Comparison of ENCODE assay signal across 8 mouse cellular contexts in the genomic region with DNA sequence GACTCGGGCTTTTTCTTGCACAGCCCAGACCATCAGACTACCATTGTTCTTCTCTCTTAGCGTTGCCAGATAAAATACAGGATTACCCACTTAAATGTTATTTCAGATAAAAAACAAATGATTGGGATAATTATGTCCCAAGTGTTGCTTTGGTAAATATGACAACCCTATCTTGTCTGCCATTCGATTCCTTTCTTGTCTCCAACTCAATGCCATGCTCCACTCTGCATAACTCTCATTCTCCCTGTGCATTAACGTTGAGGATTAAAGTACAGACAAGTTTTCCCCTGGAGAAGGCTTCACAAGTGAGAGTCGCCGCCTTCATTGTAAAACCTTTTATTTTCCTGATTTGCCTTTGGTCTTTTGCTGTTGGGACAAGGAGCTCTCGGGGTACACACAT. TPM values are rescaled to one million over a fixed set of nuclear protein-coding genes. Genes with fewer than 3 reads are reported as not detected.
DNase-seq lines count a peak whose midpoint lies in the region; ATAC-seq and TF ChIP-seq lines count a peak whose summit lies in the region.

No protein-coding gene starts in this region.

- ATAC-seq in embryonic facial prominence, embryonic 12.5 days (ENCODE audit: insufficient number of reproducible peaks, insufficient read depth, low FRiP score, low TSS enrichment) = no peak
- ATAC-seq in inflammation-experienced regulatory T-cells, adult 6 months = peak; percentile 29
- peak; percentile 65 for ATAC-seq in midbrain, postnatal 0 days (ENCODE audit: low FRiP score)

- H3K4me1 ChIP-seq in embryonic facial prominence, embryonic 12.5 days = no peaks in the 10 kb centered on the region
- H3K4me1 ChIP-seq in midbrain, postnatal 0 days (ENCODE audit: insufficient read depth, low read length) = no peaks in the 10 kb centered on the region

- H3K4me2 ChIP-seq in embryonic facial prominence, embryonic 12.5 days (replicated peaks) = peak overlapping the region; percentile 39
- H3K4me2 ChIP-seq in midbrain, postnatal 0 days (ENCODE audit: low read depth, low read length, poor library complexity, severe bottlenecking) = peak overlapping the region; percentile 37

- 40% methylated on average over 7 of the region's 7 CpGs for WGBS in embryonic facial prominence, embryonic 12.5 days
- 35% methylated on average over 7 of the region's 7 CpGs for WGBS in midbrain, postnatal 0 days

- H3K27ac ChIP-seq in layer of hippocampus, adult 2 months = peak overlapping the region; percentile 92
- H3K27ac ChIP-seq in embryonic facial prominence, embryonic 12.5 days = peak overlapping the region; percentile 91
- peak overlapping the region; percentile 72 for H3K27ac ChIP-seq in midbrain, postnatal 0 days (ENCODE audit: low read depth, low read length)

- H3K4me3 ChIP-seq in layer of hippocampus, adult 2 months = peak overlapping the region; percentile 75
- H3K4me3 ChIP-seq in embryonic facial prominence, embryonic 12.5 days = peak overlapping the region; percentile 57
- H3K4me3 ChIP-seq in midbrain, postnatal 0 days (ENCODE audit: low read depth, low read length) = peak overlapping the region; percentile 58

- H3K27me3 ChIP-seq in embryonic facial prominence, embryonic 12.5 days = peaks cover 9% of the 10 kb centered on the region; the same call in 1 of the 2 replicates
- peaks cover 5% of the 10 kb centered on the region; the same call in 1 of the 2 replicates for H3K27me3 ChIP-seq in midbrain, postnatal 0 days (ENCODE audit: insufficient read depth, low read length)

- no peaks in the 10 kb centered on the region for H3K36me3 ChIP-seq in embryonic facial prominence, embryonic 12.5 days
- no peaks in the 10 kb centered on the region for H3K36me3 ChIP-seq in midbrain, postnatal 0 days (ENCODE audit: insufficient read depth, low read length)

- no peaks in the 10 kb centered on the region for H3K9me3 ChIP-seq in embryonic facial prominence, embryonic 12.5 days
- H3K9me3 ChIP-seq in midbrain, postnatal 0 days (ENCODE audit: low read length) = no peaks in the 10 kb centered on the region

- no peak overlapping the region for H3K9ac ChIP-seq in embryonic facial prominence, embryonic 12.5 days
- H3K9ac ChIP-seq in midbrain, postnatal 0 days (replicated peaks; ENCODE audit: low read length, poor library complexity, severe bottlenecking) = peak overlapping the region; percentile 44

- no peak for TF ChIP-seq CTCF in layer of hippocampus, adult 2 months (conservative IDR thresholded peaks at IDR 0.05)
- no peak for TF ChIP-seq CTCF in midbrain, postnatal 0 days (IDR thresholded peaks at IDR 0.05)

- no peak for DNase-seq in layer of hippocampus, adult 2 months (ENCODE audit: low spot score in 2 of 2)
- DNase-seq in layer of hippocampus, adult 8-10 months (ENCODE audit: low spot score in 2 of 2) = no peak
- no peak for DNase-seq in midbrain, postnatal 0 days (ENCODE audit: low spot score)
- no peak for DNase-seq in spleen, postnatal 36 days (ENCODE audit: low spot score in 2 of 2)
- DNase-seq in frontal cortex, adult 2 months (ENCODE audit: extremely low spot score in 1 of 2, low spot score in 1 of 2) = no peak
- DNase-seq in ovary, postnatal 36 days (ENCODE audit: low spot score) = no peak

RNA-seq across cellular contexts. Expression of a gene that starts 0.3 kb away (rescaled TPM):
- 10 to 100 TPM; 30.4 to 30.8 TPM for total RNA-seq in layer of hippocampus, adult 2 months (2021)
- 10 to 100 TPM; 26.5 to 31.2 (median 28.0) TPM for total RNA-seq in layer of hippocampus, adult 8-10 months (2022)
- 8.4 and 8.7 TPM in 2 replicates for polyA plus RNA-seq in embryonic facial prominence, embryonic 12.5 days (2016; fragmentation: Nextera tagmentation; extraction: Ambion mirVana)
- polyA plus RNA-seq in inflammation-experienced regulatory T-cells, adult 6 months (2017; shearing (Covaris generic)) = 10 to 100 TPM; 19.4 to 30.0 (median 24.7) TPM
- total RNA-seq in midbrain, postnatal 0 days (2014; rRNA removed) = 9.8 and 12.9 TPM in 2 replicates
- 2.3 and 2.9 TPM in 2 replicates for polyA plus RNA-seq in midbrain, postnatal 0 days (2015; fragmentation: Nextera tagmentation; extraction: Ambion mirVana)
- polyA plus RNA-seq in frontal cortex, adult 2 months (2012; rRNA removed) = 12.1 and 15.2 TPM in 2 replicates
